Mouse (Mus musculus) thymus, adult 2 months (tissue): ENCODE data around the gene Elovl6. TPM values are rescaled to one million over a fixed set of nuclear protein-coding genes. Genes with fewer than 3 reads are reported as not detected.

Experiments used
- DNase-seq: peaks from one replicate; pipeline ENCODE4 v3.0.0; 2021
- H3K27ac ChIP-seq: fragments of 200-500 bp; 2 replicates; pipeline ENCODE4 v1.5.1; 2012; ENCODE audit warnings: low read length, control low read depth; ENCODE audit not compliant: control insufficient read depth, insufficient read depth
- H3K27me3 ChIP-seq: fragments of 200-500 bp; 2 replicates; pipeline ENCODE4 v1.6.1; 2012; ENCODE audit warnings: mild to moderate bottlenecking, low read length, moderate library complexity, mixed read lengths; ENCODE audit not compliant: control insufficient read depth, insufficient read depth
- H3K36me3 ChIP-seq: fragments of 200-500 bp; 2 replicates; pipeline ENCODE4 v1.6.1; 2012; ENCODE audit warnings: mild to moderate bottlenecking, low read length, moderate library complexity; ENCODE audit not compliant: control insufficient read depth, insufficient read depth
- H3K4me1 ChIP-seq: fragments of 200-500 bp; replicated peaks from 2 replicates; pipeline ENCODE4 v1.6.1; 2012; ENCODE audit warnings: low read length; ENCODE audit not compliant: control insufficient read depth, insufficient read depth
- H3K4me3 ChIP-seq: fragments of 200-500 bp; 2 replicates; pipeline ENCODE4 v1.5.1; 2012; ENCODE audit warnings: mild to moderate bottlenecking, low read length, control low read depth, moderate library complexity; ENCODE audit not compliant: control insufficient read depth, insufficient read depth
- CTCF ChIP-seq: fragments of 200-500 bp; IDR thresholded peaks from 2 replicates; pipeline ENCODE4 v1.5.1; 2012; ENCODE audit warnings: mild to moderate bottlenecking, control low read depth, low read length, moderate library complexity, borderline replicate concordance; ENCODE audit not compliant: control insufficient read depth, poor library complexity, insufficient read depth; ENCODE audit errors: extremely low read depth
- POLR2A ChIP-seq: fragments of 200-500 bp; IDR thresholded peaks from 2 replicates; pipeline ENCODE4 v1.6.1; 2012; ENCODE audit warnings: mild to moderate bottlenecking, low read length, control low read depth, moderate library complexity; ENCODE audit not compliant: control insufficient read depth, poor library complexity, insufficient read depth; ENCODE audit errors: extremely low read depth
- WGBS: fragments of 180-500 bp; shearing (Covaris S2); methylation state at CpG from one replicate; pipeline ENCODE4 v1.1.7; 2018; 5-methylcytosine and 5-hydroxymethylcytosine counted together
- polyA plus RNA-seq: library from polyadenylated mRNA; depleted of rRNA; stranded (reverse); fragments of >200 nt; gene quantifications from 2 replicates; pipeline ENCODE4 v1.2.3, GENCODE M21; 2012; rRNA removed

The Elovl6 gene
- polyA plus RNA-seq, 1 experiment, result 24.8 TPM

DNA sequence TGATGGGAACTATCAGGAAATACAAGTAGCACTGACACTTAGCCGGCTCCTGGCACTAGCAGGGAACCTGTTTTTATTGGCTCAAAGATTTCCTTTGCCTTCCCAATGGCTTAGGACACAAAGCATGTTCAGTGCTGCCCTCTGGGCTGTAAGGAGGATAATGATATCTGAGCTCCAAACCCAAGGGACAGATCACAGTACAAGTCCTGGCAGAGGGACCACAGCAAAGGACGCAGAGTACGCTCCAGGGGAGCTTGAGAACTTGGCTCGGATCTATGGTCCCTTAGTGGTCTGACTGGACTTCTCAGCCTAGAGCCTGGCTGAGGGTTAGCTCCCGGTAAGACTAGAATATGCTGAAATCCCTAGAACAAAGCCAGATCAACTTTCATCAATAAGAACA, 148.1 kb downstream of the Elovl6 start:
- Histone ChIP-seq H3K27me3 (no peaks in the 10 kb centered on the region), H3K4me1 (no peaks in the 10 kb centered on the region), H3K36me3 (no peaks in the 10 kb centered on the region), H3K4me3 (no peak overlapping the region), H3K27ac (no peak overlapping the region)
- no peak for DNase-seq
- 89% methylated on average over 5 of the region's 5 CpGs for WGBS
- TF ChIP-seq POLR2A (no peak), CTCF (no peak)

DNA sequence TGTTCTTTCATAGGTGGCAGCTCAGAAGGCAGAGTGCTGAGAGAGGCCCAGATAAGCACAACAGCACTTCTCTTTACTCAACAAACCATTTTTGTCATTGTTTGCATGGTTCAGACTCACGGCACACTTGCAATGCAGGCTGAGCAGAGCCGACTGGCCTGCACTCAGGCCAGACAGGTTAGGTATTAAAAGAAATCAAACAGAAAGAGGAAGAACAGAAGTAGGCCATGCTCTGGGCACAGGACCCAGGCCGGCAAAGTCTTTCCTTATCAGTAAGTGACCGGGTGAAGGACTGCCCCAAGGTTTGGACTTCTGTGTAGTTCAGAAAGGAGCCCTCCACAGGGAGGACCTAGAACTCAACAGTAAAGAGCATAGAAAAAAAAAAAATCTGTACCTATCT, 149.7 kb downstream of the Elovl6 start:
- Histone ChIP-seq H3K27me3 (no peaks in the 10 kb centered on the region), H3K36me3 (no peaks in the 10 kb centered on the region), H3K4me1 (no peaks in the 10 kb centered on the region), H3K27ac (no peak overlapping the region), H3K4me3 (no peak overlapping the region)
- 96% methylated on average over 4 of the region's 4 CpGs for WGBS
- DNase-seq, result no peak
- TF ChIP-seq POLR2A, result no peak

GRCm38 (mm10) chr3:129682389-129682788, 150.2 kb downstream of the Elovl6 start:
- Histone ChIP-seq H3K4me3 (no peak overlapping the region), H3K36me3 (no peaks in the 10 kb centered on the region), H3K27ac (no peak overlapping the region), H3K4me1 (no peaks in the 10 kb centered on the region), H3K27me3 (no peaks in the 10 kb centered on the region)
- TF ChIP-seq CTCF, result no peak
- no peak for TF ChIP-seq POLR2A
- WGBS, result 96% methylated on average over 10 of the region's 10 CpGs
- DNase-seq, result no peak

DNA sequence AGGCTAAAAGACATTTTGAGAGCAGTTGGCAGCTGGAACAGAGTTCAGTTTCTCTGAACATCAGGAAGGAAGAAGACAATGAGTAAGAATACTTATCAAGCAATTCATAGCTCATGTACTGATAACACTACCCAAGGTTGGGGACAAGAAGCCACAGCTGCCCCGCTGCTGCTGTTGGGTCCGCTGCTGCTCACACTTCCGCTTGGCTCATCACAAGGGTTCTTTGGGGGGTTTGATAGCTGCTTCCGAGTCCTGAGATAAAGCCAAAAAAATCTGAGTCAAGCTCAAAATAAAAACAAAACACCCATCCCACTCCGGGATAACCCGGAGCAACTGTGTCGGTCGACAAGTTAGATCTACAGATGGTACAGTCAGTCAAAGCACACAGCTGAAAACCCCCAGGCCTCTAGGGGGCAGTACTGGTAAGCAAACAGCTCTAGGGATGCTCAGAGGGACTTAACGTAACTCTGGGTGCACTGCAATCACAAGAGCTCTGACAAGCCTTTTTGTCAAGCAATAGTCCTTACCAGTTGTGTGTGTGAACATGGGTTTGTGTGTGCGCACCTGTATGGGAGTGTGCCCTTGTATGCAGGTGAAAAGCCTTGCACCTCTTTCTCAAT, 151.0 kb downstream of the Elovl6 start:
- DNase-seq, result peak; percentile 40

GRCm38 (mm10) chr3:129686196-129686595, 154.0 kb downstream of the Elovl6 start:
- Histone ChIP-seq H3K27ac (no peak overlapping the region), H3K27me3 (no peaks in the 10 kb centered on the region), H3K4me1 (no peaks in the 10 kb centered on the region), H3K36me3 (no peaks in the 10 kb centered on the region), H3K4me3 (no peak overlapping the region)
- TF ChIP-seq POLR2A, result no peak
- TF ChIP-seq CTCF, result no peak
- WGBS, result 96% methylated on average over 12 of the region's 12 CpGs
- no peak for DNase-seq

More for the DNA sequence above, 151.0 kb downstream of the Elovl6 start:
- Histone ChIP-seq H3K27ac (no peak overlapping the region), H3K27me3 (no peaks in the 10 kb centered on the region), H3K4me1 (no peaks in the 10 kb centered on the region), H3K36me3 (no peaks in the 10 kb centered on the region), H3K4me3 (no peak overlapping the region)
- no peak for TF ChIP-seq POLR2A
- TF ChIP-seq CTCF, result no peak
- 95% methylated on average over 10 of the region's 10 CpGs for WGBS

GRCm38 (mm10) chr3:129686698-129687333, 154.7 kb downstream of the Elovl6 start:
- peak; percentile 60 for DNase-seq

DNA sequence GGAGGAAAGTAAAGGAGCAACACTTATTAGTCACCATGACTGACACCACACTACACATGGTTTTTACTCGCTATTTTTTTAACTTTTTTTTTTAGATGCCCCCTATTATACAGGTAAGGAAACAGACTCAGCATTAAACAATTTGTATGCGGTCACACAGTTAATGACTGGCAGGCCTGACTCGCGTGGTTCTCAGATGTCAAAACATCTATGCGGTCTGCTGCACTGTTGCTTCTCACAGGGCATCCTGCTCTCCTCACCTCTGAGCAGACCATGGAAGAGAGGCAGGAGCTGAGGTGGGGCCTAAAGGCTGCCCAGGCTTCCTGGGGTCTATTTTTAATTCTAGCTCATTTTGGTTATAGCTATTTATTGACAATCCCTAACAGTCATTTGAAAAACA, 155.3 kb downstream of the Elovl6 start:
- no peak overlapping the region for H3K4me3 ChIP-seq
- H3K27me3 ChIP-seq, result no peaks in the 10 kb centered on the region
- TF ChIP-seq CTCF (no peak), POLR2A (no peak)
- 78% methylated on average over 5 of the region's 5 CpGs for WGBS
- no peaks in the 10 kb centered on the region for H3K4me1 ChIP-seq
- no peaks in the 10 kb centered on the region for H3K36me3 ChIP-seq
- DNase-seq, result no peak
- no peak overlapping the region for H3K27ac ChIP-seq

More at GRCm38 (mm10) chr3:129686698-129687333, 154.7 kb downstream of the Elovl6 start:
- TF ChIP-seq CTCF (no peak), POLR2A (no peak)
- Histone ChIP-seq H3K27me3 (no peaks in the 10 kb centered on the region), H3K27ac (no peak overlapping the region), H3K36me3 (no peaks in the 10 kb centered on the region), H3K4me3 (no peak overlapping the region), H3K4me1 (no peaks in the 10 kb centered on the region)
- WGBS, result 67% methylated on average over 8 of the region's 8 CpGs

Other genes starting within 250 kb of the Elovl6 start
- 5.6 and 6.5 TPM in 2 replicates for gene Enpep, start 199.6 kb upstream of the Elovl6 start, polyA plus RNA-seq
- gene Egf, start 223.0 kb downstream of the Elovl6 start, polyA plus RNA-seq, result 1.2 and 4.1 TPM in 2 replicates